ENCODE assay signal across 16 mouse cellular contexts in genomic region chr6:114644531-114644930, GRCm38 (mm10). TPM values are rescaled to one million over a fixed set of nuclear protein-coding genes. Genes with fewer than 3 reads are reported as not detected.
DNase-seq lines count a peak whose midpoint lies in the region; ATAC-seq lines count a peak whose summit lies in the region.
"Had no signal": no experiment of that assay in that cellular context is flagged by ENCODE, and none has a peak within 500 bp of the region (broad histone marks: within the 10 kb centered on the region; RNA-seq: fewer than 3 reads in every experiment).

No protein-coding gene starts in this region.

- no peak overlapping the region for H3K27ac ChIP-seq in neural tube, embryonic 15.5 days (replicated peaks)
- H3K27ac ChIP-seq: heart, adult 2 months; kidney, postnatal 0 days; left cerebral cortex, adult 2 months; limb, embryonic 15.5 days; midbrain, embryonic 12.5 days had no signal

- H3K9me3 ChIP-seq in neural tube, embryonic 15.5 days (replicated peaks) = no peaks in the 10 kb centered on the region
- H3K9me3 ChIP-seq: limb, embryonic 15.5 days; midbrain, embryonic 12.5 days had no signal

- DNase-seq in gastrocnemius, postnatal 25 days = peak; percentile 0
- DNase-seq in gastrocnemius, postnatal 36 days = no peak
- DNase-seq in CD4-positive helper T cell, adult 2 months (ENCODE audit: low read depth, low spot score) = peak; percentile 59
- DNase-seq in fat pad, adult 2 months (ENCODE audit: extremely low read depth, low read depth, low spot score) = peak; percentile 16
- DNase-seq in embryo, embryonic 9.5 days (ENCODE audit: extremely low spot score) = no peak
- DNase-seq in layer of hippocampus, postnatal 14 days (ENCODE audit: low spot score in 2 of 2) = no peak
- DNase-seq: adrenal gland, postnatal 14 days; forebrain, postnatal 0 days; heart, adult 2 months had no signal

- H3K27me3 ChIP-seq in neural tube, embryonic 15.5 days (replicated peaks) = peaks cover 2% of the 10 kb centered on the region; the same call in 1 of the 2 replicates
- H3K27me3 ChIP-seq: limb, embryonic 15.5 days; midbrain, embryonic 12.5 days had no signal

- H3K9ac ChIP-seq in neural tube, embryonic 15.5 days (replicated peaks) = no peak overlapping the region
- H3K9ac ChIP-seq: limb, embryonic 15.5 days; midbrain, embryonic 12.5 days had no signal

- ATAC-seq in megakaryocyte progenitor cell, adult 5-6 weeks (replicated peaks; ENCODE audit: poor library complexity) = peak; percentile 62
- ATAC-seq in neural tube, embryonic 15.5 days (ENCODE audit: low FRiP score) = no peak
- ATAC-seq: forebrain, postnatal 0 days; inflammation-experienced regulatory T-cells, adult 6 months had no signal

- H3K4me2 ChIP-seq in neural tube, embryonic 15.5 days = no peak overlapping the region

- WGBS in neural tube, embryonic 15.5 days = 79% methylated on average over 1 of the region's 1 CpGs

- no peaks in the 10 kb centered on the region for H3K36me3 ChIP-seq in neural tube, embryonic 15.5 days
- H3K36me3 ChIP-seq: limb, embryonic 15.5 days; midbrain, embryonic 12.5 days had no signal

- no peak overlapping the region for H3K4me3 ChIP-seq in neural tube, embryonic 15.5 days (replicated peaks)

- intact Hi-C loops in gastrocnemius, postnatal 36 days (cut with DNase I) = no loop called here

- H3K4me1 ChIP-seq in neural tube, embryonic 15.5 days = peaks cover 11% of the 10 kb centered on the region

RNA-seq across cellular contexts. Expression of gene Atg7, which starts 1.6 kb away (rescaled TPM):
- total RNA-seq in gastrocnemius, postnatal 25 days (2021) = 1 to 10 TPM; 5.6 to 6.5 TPM
- 1 to 10 TPM; 8.2 to 8.6 TPM for total RNA-seq in gastrocnemius, postnatal 36 days (2021)
- total RNA-seq in megakaryocyte progenitor cell, adult 5-6 weeks (2015) = 17.5 and 24.5 TPM in 2 replicates
- 18.1 and 23.3 TPM in 2 replicates for total RNA-seq in megakaryocyte progenitor cell, adult 5-6 weeks (2017)
- polyA plus RNA-seq in neural tube, embryonic 15.5 days (2015; fragmentation: Nextera tagmentation; extraction: Ambion mirVana) = 16.8 and 19.4 TPM in 2 replicates
- 10 to 100 TPM; 21.0 to 27.7 TPM for total RNA-seq in layer of hippocampus, postnatal 14 days (2021)

Comparison
In these comparisons a context has a peak if more than half of its experiments do, and no peak if none do; other contexts are left out.
1. DNase-seq: peak in gastrocnemius, postnatal 25 days (single experiment), CD4-positive helper T cell, adult 2 months (single experiment) and fat pad, adult 2 months (single experiment); none in gastrocnemius, postnatal 36 days (0 of 2), embryo, embryonic 9.5 days (single experiment) and layer of hippocampus, postnatal 14 days (0 of 2).